Mouse (Mus musculus) kidney, embryonic 16.5 days (tissue): Measurements from ENCODE around the gene Irf8. TPM values are rescaled to one million over a fixed set of nuclear protein-coding genes. Genes with fewer than 3 reads are reported as not detected.

Experiments
- ATAC-seq: fragments of 200-750 bp; cut with Nextera tagmentation; 2 replicates; pipeline ENCODE4 v1.8.0; 2017; ENCODE audit warnings: moderate TSS enrichment; ENCODE audit not compliant: low FRiP score, low TSS enrichment
- H3K27ac ChIP-seq: fragments of 300-500 bp; sonication (generic); 2 replicates; pipeline ENCODE4 v1.5.1; 2014; ENCODE audit warnings: low read length
- H3K27me3 ChIP-seq: fragments of 300-500 bp; sonication (generic); 2 replicates; pipeline ENCODE4 v1.6.1; 2014; ENCODE audit warnings: low read length, control low read depth, mixed read lengths; ENCODE audit not compliant: insufficient read depth
- H3K36me3 ChIP-seq: fragments of 300-500 bp; sonication (generic); 2 replicates; pipeline ENCODE4 v1.6.1; 2014; ENCODE audit warnings: low read length, control low read depth, mixed read lengths; ENCODE audit not compliant: insufficient read depth
- H3K4me1 ChIP-seq: fragments of 300-500 bp; sonication (generic); 2 replicates; pipeline ENCODE4 v1.6.1; 2014; ENCODE audit warnings: low read length, control low read depth, mixed read lengths; ENCODE audit not compliant: insufficient read depth
- H3K4me2 ChIP-seq: fragments of 300-500 bp; sonication (generic); replicated peaks from 2 replicates; pipeline ENCODE4 v1.6.1; 2014; ENCODE audit warnings: low read depth, low read length
- H3K4me3 ChIP-seq: fragments of 300-500 bp; sonication (generic); 2 replicates; pipeline ENCODE4 v1.5.1; 2014; ENCODE audit warnings: mild to moderate bottlenecking, low read length
- H3K9ac ChIP-seq: fragments of 300-500 bp; sonication (generic); replicated peaks from 2 replicates; pipeline ENCODE4 v1.6.1; 2014; ENCODE audit warnings: low read length
- H3K9me3 ChIP-seq: fragments of 300-500 bp; sonication (generic); 2 replicates; pipeline ENCODE4 v1.6.1; 2016; ENCODE audit warnings: low read length, control low read depth
- WGBS: fragments of 180-500 bp; shearing (Covaris S2); extraction: QIAGEN DNeasy Blood & Tissue Kit; methylation state at CpG from one replicate; pipeline ENCODE4 v1.1.7; 2014; 5-methylcytosine and 5-hydroxymethylcytosine counted together
- polyA plus RNA-seq: library from polyadenylated mRNA; unstranded; fragments of >200 nt; fragmentation: Nextera tagmentation; extraction: Ambion mirVana; gene quantifications from 2 replicates; pipeline ENCODE4 v1.2.1, GENCODE M21; 2015

The Irf8 gene
- polyA plus RNA-seq, 1 experiment from 2014 or later = 10.0 TPM

GRCm38 (mm10) chr8:120777732-120778131 lies 41.6 kb downstream of the Irf8 start:
- Histone ChIP-seq H3K27me3 (no peaks in the 10 kb centered on the region), H3K4me1 (no peaks in the 10 kb centered on the region), H3K36me3 (no peaks in the 10 kb centered on the region), H3K27ac (no peak overlapping the region), H3K9ac (no peak overlapping the region), H3K9me3 (no peaks in the 10 kb centered on the region), H3K4me2 (no peak overlapping the region), H3K4me3 (no peak overlapping the region)
- ATAC-seq = no peak
- 65% methylated on average over 13 of the region's 13 CpGs for WGBS

- Histone ChIP-seq H3K9ac (no peak overlapping the region), H3K4me2 (no peak overlapping the region), H3K4me3 (no peak overlapping the region), H3K27me3 (no peaks in the 10 kb centered on the region), H3K27ac (no peak overlapping the region), H3K4me1 (no peaks in the 10 kb centered on the region), H3K9me3 (no peaks in the 10 kb centered on the region), H3K36me3 (no peaks in the 10 kb centered on the region)
- 81% methylated on average over 7 of the region's 7 CpGs for WGBS
- no peak for ATAC-seq
Observed at GRCm38 (mm10) chr8:120779106-120779505, 42.9 kb downstream of the Irf8 start.

- Histone ChIP-seq H3K9me3 (no peaks in the 10 kb centered on the region), H3K36me3 (no peaks in the 10 kb centered on the region), H3K4me2 (no peak overlapping the region), H3K27me3 (no peaks in the 10 kb centered on the region), H3K4me3 (no peak overlapping the region), H3K4me1 (no peaks in the 10 kb centered on the region), H3K9ac (no peak overlapping the region), H3K27ac (no peak overlapping the region)
- ATAC-seq = no peak
- whole genome bisulfite sequencing = 69% methylated on average over 4 of the region's 4 CpGs
Observed at GRCm38 (mm10) chr8:120783781-120784180, 47.6 kb downstream of the Irf8 start.

GRCm38 (mm10) chr8:120786753-120787152 lies 50.6 kb downstream of the Irf8 start:
- H3K9me3 ChIP-seq = no peaks in the 10 kb centered on the region
- H3K4me1 ChIP-seq = no peaks in the 10 kb centered on the region
- ATAC-seq = no peak
- no peak overlapping the region for H3K27ac ChIP-seq
- H3K4me2 ChIP-seq = no peak overlapping the region
- 81% methylated on average over 4 of the region's 4 CpGs for WGBS
- no peaks in the 10 kb centered on the region for H3K36me3 ChIP-seq
- no peaks in the 10 kb centered on the region for H3K27me3 ChIP-seq
- no peak overlapping the region for H3K4me3 ChIP-seq
- no peak overlapping the region for H3K9ac ChIP-seq

GRCm38 (mm10) chr8:120787631-120788030 lies 51.5 kb downstream of the Irf8 start:
- H3K4me1 ChIP-seq = no peaks in the 10 kb centered on the region
- no peak overlapping the region for H3K4me3 ChIP-seq
- WGBS = 29% methylated on average over 5 of the region's 5 CpGs
- H3K27me3 ChIP-seq = no peaks in the 10 kb centered on the region
- H3K36me3 ChIP-seq = no peaks in the 10 kb centered on the region
- no peak for ATAC-seq
- H3K4me2 ChIP-seq = no peak overlapping the region
- no peak overlapping the region for H3K27ac ChIP-seq
- no peaks in the 10 kb centered on the region for H3K9me3 ChIP-seq
- no peak overlapping the region for H3K9ac ChIP-seq

GRCm38 (mm10) chr8:120792710-120793109 lies 56.6 kb downstream of the Irf8 start:
- Histone ChIP-seq H3K27ac (no peak overlapping the region), H3K4me2 (no peak overlapping the region), H3K27me3 (no peaks in the 10 kb centered on the region), H3K9ac (no peak overlapping the region), H3K4me1 (no peaks in the 10 kb centered on the region), H3K9me3 (no peaks in the 10 kb centered on the region), H3K36me3 (no peaks in the 10 kb centered on the region), H3K4me3 (no peak overlapping the region)
- 87% methylated on average over 15 of the region's 15 CpGs for WGBS
- ATAC-seq = no peak

GRCm38 (mm10) chr8:120795944-120796635 lies 59.9 kb downstream of the Irf8 start:
- Histone ChIP-seq H3K36me3 (no peaks in the 10 kb centered on the region), H3K4me1 (no peaks in the 10 kb centered on the region), H3K4me2 (no peak overlapping the region), H3K27me3 (peaks cover 2% of the 10 kb centered on the region; the same call in 1 of the 2 replicates), H3K9me3 (no peaks in the 10 kb centered on the region), H3K4me3 (no peak overlapping the region), H3K9ac (no peak overlapping the region), H3K27ac (no peak overlapping the region)
- peak; percentile 73 for ATAC-seq
- 51% methylated on average over 9 of the region's 9 CpGs for WGBS

- no peaks in the 10 kb centered on the region for H3K4me1 ChIP-seq
- no peak overlapping the region for H3K4me3 ChIP-seq
- no peak overlapping the region for H3K9ac ChIP-seq
- H3K36me3 ChIP-seq = no peaks in the 10 kb centered on the region
- no peaks in the 10 kb centered on the region for H3K9me3 ChIP-seq
- ATAC-seq = 0 out of 2 replicates have a peak, but pooled peaks have one; percentile 2
- no peak overlapping the region for H3K4me2 ChIP-seq
- peaks cover 11% of the 10 kb centered on the region for H3K27me3 ChIP-seq
- 81% methylated on average over 9 of the region's 9 CpGs for WGBS
- no peak overlapping the region for H3K27ac ChIP-seq
Observed at GRCm38 (mm10) chr8:120797019-120797727, 61.0 kb downstream of the Irf8 start.

GRCm38 (mm10) chr8:120800308-120800865 lies 64.2 kb downstream of the Irf8 start:
- WGBS = 4% methylated on average over 17 of the region's 17 CpGs
- peak overlapping the region; percentile 27; the same call in 1 of the 2 replicates for H3K4me2 ChIP-seq
- no peak for ATAC-seq
- H3K4me1 ChIP-seq = peaks cover 13% of the 10 kb centered on the region
- H3K27ac ChIP-seq = no peak overlapping the region
- H3K9ac ChIP-seq = no peak overlapping the region
- H3K27me3 ChIP-seq = peaks cover 11% of the 10 kb centered on the region
- H3K36me3 ChIP-seq = no peaks in the 10 kb centered on the region
- H3K9me3 ChIP-seq = no peaks in the 10 kb centered on the region
- no peak overlapping the region for H3K4me3 ChIP-seq
